Mouse (Mus musculus) liver, embryonic 13.5 days (tissue): ENCODE results near the gene Tnfrsf1a. TPM values are rescaled to one million over a fixed set of nuclear protein-coding genes. Genes with fewer than 3 reads are reported as not detected.

Experiments
- ATAC-seq: fragments of 200-750 bp; cut with Nextera tagmentation; 2 replicates; pipeline ENCODE4 v1.8.0; 2017; ENCODE audit warnings: low read depth, mild to moderate bottlenecking, moderate number of reproducible peaks, moderate library complexity
- DNase-seq: peaks from one replicate; pipeline ENCODE4 v3.0.0; 2022
- H3K27ac ChIP-seq: fragments of 300-500 bp; sonication (generic); 2 replicates; pipeline ENCODE4 v1.5.1; 2015; ENCODE audit warnings: moderate library complexity, mild to moderate bottlenecking, inconsistent platforms
- H3K27me3 ChIP-seq: fragments of 300-500 bp; sonication (generic); 2 replicates; pipeline ENCODE4 v1.6.1; 2015; ENCODE audit warnings: mild to moderate bottlenecking, inconsistent platforms
- H3K36me3 ChIP-seq: fragments of 300-500 bp; sonication (generic); 2 replicates; pipeline ENCODE4 v1.6.1; 2015; ENCODE audit warnings: mild to moderate bottlenecking, inconsistent platforms
- H3K4me1 ChIP-seq: fragments of 300-500 bp; sonication (generic); replicated peaks from 2 replicates; pipeline ENCODE4 v1.6.1; 2015; ENCODE audit warnings: inconsistent platforms
- H3K4me2 ChIP-seq: fragments of 300-500 bp; sonication (generic); 2 replicates; pipeline ENCODE4 v1.6.1; 2015; ENCODE audit warnings: inconsistent platforms, mild to moderate bottlenecking, moderate library complexity
- H3K4me3 ChIP-seq: fragments of 300-500 bp; sonication (generic); replicated peaks from 2 replicates; pipeline ENCODE4 v1.5.1; 2015; ENCODE audit warnings: mild to moderate bottlenecking, inconsistent platforms
- H3K9ac ChIP-seq: fragments of 300-500 bp; sonication (generic); 2 replicates; pipeline ENCODE4 v1.6.1; 2015; ENCODE audit warnings: mild to moderate bottlenecking, inconsistent platforms
- H3K9me3 ChIP-seq: fragments of 300-500 bp; sonication (generic); replicated peaks from 2 replicates; pipeline ENCODE4 v1.6.1; 2016; ENCODE audit warnings: inconsistent platforms
- WGBS: fragments of 180-500 bp; shearing (Covaris S2); methylation state at CpG from one replicate; pipeline ENCODE4 v1.1.7; 2015; ENCODE audit not compliant: insufficient replicate concordance; 5-methylcytosine and 5-hydroxymethylcytosine counted together
- polyA plus RNA-seq: library from polyadenylated mRNA; unstranded; fragments of >200 nt; fragmentation: Nextera tagmentation; extraction: Ambion mirVana; gene quantifications from 2 replicates; pipeline ENCODE4 v1.2.1, GENCODE M21; 2015

Gene Tnfrsf1a
- polyA plus RNA-seq, 1 experiment from 2014 or later: 19.6 TPM

DNA sequence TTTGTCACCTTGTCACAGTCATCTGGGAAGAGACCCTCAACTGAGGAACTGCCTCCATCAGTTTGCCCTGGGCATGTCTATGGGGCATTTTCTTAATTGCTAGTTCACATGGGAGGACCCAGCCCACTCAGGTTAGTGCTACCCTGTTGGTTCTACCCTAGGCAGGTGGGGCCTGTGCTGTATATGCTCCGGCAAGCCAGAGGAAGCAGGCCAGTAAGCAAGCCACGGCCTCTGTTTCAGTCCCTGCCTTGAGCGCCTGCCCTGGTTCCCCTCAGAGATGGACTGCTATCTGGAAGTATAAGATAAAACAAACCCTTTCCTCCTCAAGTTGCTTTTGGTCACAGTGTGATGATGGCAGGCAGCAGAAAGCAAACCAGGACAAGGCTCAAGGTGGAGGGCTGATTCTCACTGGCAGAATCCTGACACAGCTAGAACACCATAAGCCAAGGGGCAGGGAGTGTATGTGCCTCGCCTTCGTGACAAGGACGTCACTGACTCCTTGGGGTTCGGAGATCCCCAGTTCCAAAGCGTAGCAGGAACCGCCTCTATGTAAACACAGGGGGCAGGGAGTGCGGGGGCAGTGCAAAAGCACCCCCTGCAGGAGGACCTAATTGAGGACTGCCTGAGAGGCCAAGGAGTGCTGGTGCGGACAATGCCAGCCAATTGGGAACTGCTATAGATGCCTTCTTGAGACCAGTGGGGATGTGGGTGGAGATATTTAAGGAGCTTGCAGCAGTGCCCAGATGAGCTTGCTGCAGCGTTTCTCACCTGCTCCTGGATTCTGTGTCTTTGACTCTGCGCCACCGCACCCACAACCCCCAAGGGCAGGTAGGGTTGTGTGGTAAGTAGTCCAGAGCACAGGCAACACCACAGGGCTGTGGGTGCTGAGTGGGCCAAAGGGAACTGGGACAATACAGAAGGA is 56.6 kb downstream of the Tnfrsf1a start:
- WGBS: 53% methylated on average over 14 of the region's 14 CpGs
- no peak for DNase-seq
- Histone ChIP-seq H3K4me2 (no peak overlapping the region), H3K27me3 (no peaks in the 10 kb centered on the region), H3K4me1 (no peaks in the 10 kb centered on the region), H3K9ac (no peak overlapping the region), H3K9me3 (no peaks in the 10 kb centered on the region), H3K27ac (no peak overlapping the region), H3K36me3 (no peaks in the 10 kb centered on the region), H3K4me3 (no peak overlapping the region)
- no peak for ATAC-seq

DNA sequence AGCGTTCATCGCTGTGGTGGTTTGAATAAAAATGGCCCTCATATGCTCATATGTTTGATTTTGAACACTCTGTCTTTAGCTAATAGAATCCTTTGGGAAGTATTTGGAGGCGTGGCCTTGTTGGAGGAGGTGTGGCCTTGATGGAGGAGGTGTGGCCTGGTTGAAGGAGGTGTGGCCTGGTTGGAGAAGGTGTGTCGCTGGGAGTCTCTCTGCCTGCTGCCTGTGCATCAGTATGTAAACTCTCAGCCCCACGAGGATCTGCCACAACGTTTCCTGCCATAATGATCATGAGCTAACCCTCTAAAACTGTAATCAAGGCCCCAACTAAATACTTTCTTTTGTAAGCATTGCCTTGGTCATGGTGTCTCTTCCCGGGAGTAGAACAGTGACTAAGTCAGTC is 58.1 kb downstream of the Tnfrsf1a start:
- Histone ChIP-seq H3K27ac (no peak overlapping the region), H3K9ac (no peak overlapping the region), H3K4me2 (no peak overlapping the region), H3K9me3 (no peaks in the 10 kb centered on the region), H3K36me3 (no peaks in the 10 kb centered on the region), H3K27me3 (no peaks in the 10 kb centered on the region), H3K4me1 (0 out of 2 replicates have a peak, but pooled peaks cover 4% of the 10 kb centered on the region), H3K4me3 (no peak overlapping the region)
- 69% methylated on average over 7 of the region's 7 CpGs for WGBS
- ATAC-seq (no peak), DNase-seq (no peak)

DNA sequence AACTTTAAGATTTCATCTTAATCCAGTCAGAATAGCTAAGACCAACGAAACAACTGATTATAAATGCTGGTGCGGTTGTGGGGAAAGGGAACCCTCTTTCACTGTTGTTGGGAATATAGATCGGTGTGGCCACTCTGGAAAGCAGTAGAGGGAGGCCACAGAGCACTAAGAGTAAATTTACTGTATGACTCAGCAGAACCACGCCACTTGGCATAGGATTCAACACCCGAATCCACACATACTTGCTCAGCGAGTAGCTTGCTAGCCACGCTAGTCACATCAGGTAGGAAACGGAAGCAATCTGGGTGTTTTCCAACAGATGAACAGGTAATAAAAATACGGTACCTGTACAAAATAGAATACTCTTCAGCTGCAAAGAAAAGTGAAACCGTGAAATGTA is 58.5 kb downstream of the Tnfrsf1a start:
- Histone ChIP-seq H3K4me1 (0 out of 2 replicates have a peak, but pooled peaks cover 4% of the 10 kb centered on the region), H3K9ac (no peak overlapping the region), H3K27me3 (no peaks in the 10 kb centered on the region), H3K4me3 (no peak overlapping the region), H3K36me3 (no peaks in the 10 kb centered on the region), H3K27ac (no peak overlapping the region), H3K9me3 (no peaks in the 10 kb centered on the region), H3K4me2 (no peak overlapping the region)
- ATAC-seq (no peak), DNase-seq (no peak)
- 69% methylated on average over 10 of the region's 10 CpGs for WGBS

- no peak for DNase-seq
- 51% methylated on average over 11 of the region's 11 CpGs for WGBS
- Histone ChIP-seq H3K4me2 (no peak overlapping the region), H3K27ac (no peak overlapping the region), H3K9ac (no peak overlapping the region), H3K4me1 (0 out of 2 replicates have a peak, but pooled peaks cover 4% of the 10 kb centered on the region), H3K36me3 (no peaks in the 10 kb centered on the region), H3K9me3 (no peaks in the 10 kb centered on the region), H3K27me3 (no peaks in the 10 kb centered on the region), H3K4me3 (no peak overlapping the region)
- no peak for ATAC-seq
Measured at GRCm38 (mm10) chr6:125410551-125410950, 61.4 kb downstream of the Tnfrsf1a start.

DNA sequence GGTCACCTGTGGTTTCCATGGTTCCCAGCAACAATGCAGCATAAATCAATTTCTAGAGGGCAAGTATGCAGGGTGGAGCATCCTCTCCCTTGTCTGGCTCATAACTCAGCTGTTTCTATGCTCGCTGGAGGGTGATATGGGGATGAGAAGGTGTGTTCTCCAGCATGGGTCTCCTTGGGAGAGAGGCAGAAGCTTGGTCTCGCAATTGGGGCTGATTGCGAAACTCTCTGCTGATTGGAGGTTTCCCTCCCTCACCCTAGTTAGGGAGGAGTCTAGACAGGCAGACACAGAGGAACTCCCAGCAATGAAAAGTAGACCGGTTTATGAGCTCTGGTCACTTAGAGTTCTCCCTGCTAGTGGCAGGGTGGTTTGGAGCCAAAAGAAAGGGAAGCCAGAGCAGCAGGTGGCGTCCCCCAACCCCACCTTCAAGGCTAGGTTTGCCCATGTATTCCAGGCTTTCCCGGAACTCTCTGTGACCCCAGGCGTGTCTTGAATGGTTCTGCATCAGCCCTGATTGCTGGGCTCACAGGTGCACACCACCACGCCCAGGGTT is 61.9 kb downstream of the Tnfrsf1a start:
- no peaks in the 10 kb centered on the region for H3K36me3 ChIP-seq
- DNase-seq (no peak), ATAC-seq (peak; percentile 15; the same call in 1 of the 2 replicates)
- H3K4me1 ChIP-seq: 0 out of 2 replicates have a peak, but pooled peaks cover 4% of the 10 kb centered on the region
- no peak overlapping the region for H3K9ac ChIP-seq
- H3K4me2 ChIP-seq: no peak overlapping the region
- H3K27ac ChIP-seq: no peak overlapping the region
- no peaks in the 10 kb centered on the region for H3K27me3 ChIP-seq
- no peak overlapping the region for H3K4me3 ChIP-seq
- WGBS: 31% methylated on average over 8 of the region's 8 CpGs
- no peaks in the 10 kb centered on the region for H3K9me3 ChIP-seq

DNA sequence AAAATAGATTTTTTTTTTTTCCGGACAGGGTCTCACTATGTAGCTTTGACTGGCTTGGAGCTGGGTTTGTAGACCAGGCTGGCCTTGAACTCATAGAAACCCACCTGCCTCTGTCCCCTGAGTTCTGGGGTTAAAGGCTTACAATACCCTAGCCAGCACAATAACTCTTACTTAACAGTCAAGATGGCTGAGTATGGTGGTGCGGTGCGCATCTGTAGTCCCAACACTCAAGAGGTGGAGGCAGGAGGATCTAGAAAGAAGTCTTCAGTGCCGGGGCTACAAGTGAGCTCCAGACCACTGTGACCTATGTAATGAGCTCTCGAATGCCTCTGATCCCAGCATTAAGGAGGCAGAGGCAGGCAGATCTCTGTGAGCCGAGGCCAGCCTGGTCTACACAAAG is 62.5 kb downstream of the Tnfrsf1a start:
- Histone ChIP-seq H3K9me3 (no peaks in the 10 kb centered on the region), H3K4me3 (no peak overlapping the region), H3K27me3 (no peaks in the 10 kb centered on the region), H3K4me2 (no peak overlapping the region), H3K4me1 (0 out of 2 replicates have a peak, but pooled peaks cover 4% of the 10 kb centered on the region), H3K27ac (no peak overlapping the region), H3K36me3 (no peaks in the 10 kb centered on the region), H3K9ac (no peak overlapping the region)
- no peak for DNase-seq
- no peak for ATAC-seq
- WGBS: 71% methylated on average over 6 of the region's 6 CpGs

Other genes with a start within 250 kb of the Tnfrsf1a start
- 60.6 and 65.5 TPM in 2 replicates for gene Nop2, start 217.5 kb upstream of the Tnfrsf1a start, polyA plus RNA-seq
- gene Iffo1, start 204.1 kb upstream of the Tnfrsf1a start, polyA plus RNA-seq: 3.7 and 3.9 TPM in 2 replicates
- gene Gapdh, start 182.9 kb upstream of the Tnfrsf1a start, polyA plus RNA-seq: 1,179 and 1,220 TPM in 2 replicates
- 94.5 and 101 TPM in 2 replicates for gene Ncapd2, start 157.7 kb upstream of the Tnfrsf1a start, polyA plus RNA-seq
- gene Mrpl51, start 157.6 kb upstream of the Tnfrsf1a start, polyA plus RNA-seq: 217 and 225 TPM in 2 replicates
- gene Vamp1, start 133.8 kb upstream of the Tnfrsf1a start, polyA plus RNA-seq: 1.6 and 2.1 TPM in 2 replicates
- gene Tapbpl, start 117.5 kb upstream of the Tnfrsf1a start, polyA plus RNA-seq: 5.2 TPM in 2 replicates
- 1.6 and 2.1 TPM in 2 replicates for gene Cd27, start 112.4 kb upstream of the Tnfrsf1a start, polyA plus RNA-seq
- not detected in 2 replicates for gene Tuba3a, start 63.3 kb upstream of the Tnfrsf1a start, polyA plus RNA-seq
- gene Ltbr, start 35.5 kb upstream of the Tnfrsf1a start, polyA plus RNA-seq: 18.3 and 18.4 TPM in 2 replicates
- gene Scnn1a, start 28.7 kb upstream of the Tnfrsf1a start, polyA plus RNA-seq: 0.31 and 0.37 TPM in 2 replicates
- gene Plekhg6, start 31.4 kb downstream of the Tnfrsf1a start, polyA plus RNA-seq: 0.31 and 0.56 TPM in 2 replicates
- 92.5 and 94.7 TPM in 2 replicates for gene Cd9, start 145.4 kb downstream of the Tnfrsf1a start, polyA plus RNA-seq
- gene Vwf, start 197.4 kb downstream of the Tnfrsf1a start, polyA plus RNA-seq: 12.7 and 13.3 TPM in 2 replicates